Mouse (Mus musculus): ENCODE measurements around the gene 2310030G06Rik. TPM values are rescaled to one million over a fixed set of nuclear protein-coding genes. Genes with fewer than 3 reads are reported as not detected.

The 2310030G06Rik gene
- polyA plus RNA-seq, 1 experiment = 41.1 TPM

- peaks cover 14% of the 10 kb centered on the region for H3K4me1 ChIP-seq (ENCODE audit: control insufficient read depth, insufficient read depth, low read length)
- 52% methylated on average over 7 of the region's 7 CpGs for WGBS
- peak overlapping the region; percentile 92 for H3K27ac ChIP-seq (ENCODE audit: insufficient read depth, low read depth, low read length)
- TF ChIP-seq POLR2A (IDR thresholded peaks at IDR 0.05; ENCODE audit: low read depth, low read length) (no peak), CTCF (conservative IDR thresholded peaks at IDR 0.05; ENCODE audit: insufficient read depth, insufficient read length, low read depth, low read length) (no peak)
- no peaks in the 10 kb centered on the region for H3K27me3 ChIP-seq (replicated peaks; ENCODE audit: control insufficient read depth, insufficient read depth, low read length)
- DNase-seq = no peak
- no peaks in the 10 kb centered on the region for H3K36me3 ChIP-seq (ENCODE audit: control insufficient read depth, insufficient read depth, low read length)
- H3K4me3 ChIP-seq (ENCODE audit: insufficient read depth, low read depth, low read length) = peak overlapping the region; percentile 57
These were observed 7.6 kb upstream of the 2310030G06Rik start for GRCm38 (mm10) chr9:50753947-50754346.

GRCm38 (mm10) chr9:50752784-50753615, 6.7 kb upstream of the 2310030G06Rik start:
- peak overlapping the region; percentile 92 for H3K27ac ChIP-seq (ENCODE audit: insufficient read depth, low read depth, low read length)
- H3K4me1 ChIP-seq (ENCODE audit: control insufficient read depth, insufficient read depth, low read length) = peaks cover 19% of the 10 kb centered on the region
- H3K27me3 ChIP-seq (replicated peaks; ENCODE audit: control insufficient read depth, insufficient read depth, low read length) = no peaks in the 10 kb centered on the region
- peak; percentile 91 for DNase-seq
- 30% methylated on average over 17 of the region's 17 CpGs for WGBS
- TF ChIP-seq CTCF (conservative IDR thresholded peaks at IDR 0.05; ENCODE audit: insufficient read depth, insufficient read length, low read depth, low read length) (no peak), POLR2A (IDR thresholded peaks at IDR 0.05; ENCODE audit: low read depth, low read length) (no peak)
- peak overlapping the region; percentile 57 for H3K4me3 ChIP-seq (ENCODE audit: insufficient read depth, low read depth, low read length)
- no peaks in the 10 kb centered on the region for H3K36me3 ChIP-seq (ENCODE audit: control insufficient read depth, insufficient read depth, low read length)

- no peaks in the 10 kb centered on the region for H3K27me3 ChIP-seq (replicated peaks; ENCODE audit: control insufficient read depth, insufficient read depth, low read length)
- TF ChIP-seq CTCF (conservative IDR thresholded peaks at IDR 0.05; ENCODE audit: insufficient read depth, insufficient read length, low read depth, low read length) (no peak), POLR2A (IDR thresholded peaks at IDR 0.05; ENCODE audit: low read depth, low read length) (no peak)
- WGBS = 38% methylated on average over 14 of the region's 14 CpGs
- peak within 1 kb of the TSS; percentile 57 for H3K4me3 ChIP-seq (ENCODE audit: insufficient read depth, low read depth, low read length)
- peak within 1 kb of the TSS; percentile 92 for H3K27ac ChIP-seq (ENCODE audit: insufficient read depth, low read depth, low read length)
- DNase-seq = peak; percentile 46
- peaks cover 19% of the 10 kb centered on the region for H3K4me1 ChIP-seq (ENCODE audit: control insufficient read depth, insufficient read depth, low read length)
- H3K36me3 ChIP-seq (ENCODE audit: control insufficient read depth, insufficient read depth, low read length) = no peaks in the 10 kb centered on the region
These were observed 5.8 kb upstream of the 2310030G06Rik start, which contains the start of gene Hspb2 for GRCm38 (mm10) chr9:50752054-50752602. Gene Hspb2 (minus strand): TSS chr9:50752354.

- WGBS = 65% methylated on average over 22 of the region's 22 CpGs
- H3K4me3 ChIP-seq (ENCODE audit: insufficient read depth, low read depth, low read length) = peak within 1 kb of the TSS; percentile 39
- DNase-seq = no peak
- H3K36me3 ChIP-seq (ENCODE audit: control insufficient read depth, insufficient read depth, low read length) = no peaks in the 10 kb centered on the region
- peaks cover 19% of the 10 kb centered on the region for H3K4me1 ChIP-seq (ENCODE audit: control insufficient read depth, insufficient read depth, low read length)
- no peaks in the 10 kb centered on the region for H3K27me3 ChIP-seq (replicated peaks; ENCODE audit: control insufficient read depth, insufficient read depth, low read length)
- peak within 1 kb of the TSS; percentile 92 for H3K27ac ChIP-seq (ENCODE audit: insufficient read depth, low read depth, low read length)
- TF ChIP-seq CTCF (conservative IDR thresholded peaks at IDR 0.05; ENCODE audit: insufficient read depth, insufficient read length, low read depth, low read length) = no peak
- no peak for TF ChIP-seq POLR2A (IDR thresholded peaks at IDR 0.05; ENCODE audit: low read depth, low read length)
These were observed 5.0 kb upstream of the 2310030G06Rik start, which contains the start of gene Cryab for GRCm38 (mm10) chr9:50751323-50751722. Gene Cryab (plus strand): TSS chr9:50751325.

GRCm38 (mm10) chr9:50750706-50751105, 4.4 kb upstream of the 2310030G06Rik start:
- Histone ChIP-seq H3K27ac (ENCODE audit: insufficient read depth, low read depth, low read length) (peak overlapping the region; percentile 92), H3K4me1 (ENCODE audit: control insufficient read depth, insufficient read depth, low read length) (peaks cover 19% of the 10 kb centered on the region), H3K4me3 (ENCODE audit: insufficient read depth, low read depth, low read length) (peak overlapping the region; percentile 39; the same call in 1 of the 2 replicates), H3K36me3 (ENCODE audit: control insufficient read depth, insufficient read depth, low read length) (no peaks in the 10 kb centered on the region), H3K27me3 (replicated peaks; ENCODE audit: control insufficient read depth, insufficient read depth, low read length) (no peaks in the 10 kb centered on the region)
- no peak for DNase-seq
- 68% methylated on average over 6 of the region's 6 CpGs for WGBS
- TF ChIP-seq POLR2A (IDR thresholded peaks at IDR 0.05; ENCODE audit: low read depth, low read length) = no peak
- no peak for TF ChIP-seq CTCF (conservative IDR thresholded peaks at IDR 0.05; ENCODE audit: insufficient read depth, insufficient read length, low read depth, low read length)

- no peak for TF ChIP-seq CTCF (conservative IDR thresholded peaks at IDR 0.05; ENCODE audit: insufficient read depth, insufficient read length, low read depth, low read length)
- no peak for TF ChIP-seq POLR2A (IDR thresholded peaks at IDR 0.05; ENCODE audit: low read depth, low read length)
- no peaks in the 10 kb centered on the region for H3K36me3 ChIP-seq (ENCODE audit: control insufficient read depth, insufficient read depth, low read length)
- peak; percentile 55 for DNase-seq
- peak overlapping the region; percentile 90 for H3K27ac ChIP-seq (ENCODE audit: insufficient read depth, low read depth, low read length)
- 13% methylated on average over 7 of the region's 7 CpGs for WGBS
- H3K4me1 ChIP-seq (ENCODE audit: control insufficient read depth, insufficient read depth, low read length) = peaks cover 12% of the 10 kb centered on the region; the same call in 1 of the 2 replicates
- peak overlapping the region; percentile 77 for H3K4me3 ChIP-seq (ENCODE audit: insufficient read depth, low read depth, low read length)
- no peaks in the 10 kb centered on the region for H3K27me3 ChIP-seq (replicated peaks; ENCODE audit: control insufficient read depth, insufficient read depth, low read length)
These were observed 530 bp downstream of the 2310030G06Rik start for GRCm38 (mm10) chr9:50745806-50746205.

GRCm38 (mm10) chr9:50742744-50743143, 3.6 kb downstream of the 2310030G06Rik start:
- Histone ChIP-seq H3K4me1 (ENCODE audit: control insufficient read depth, insufficient read depth, low read length) (peaks cover 2% of the 10 kb centered on the region; the same call in 1 of the 2 replicates), H3K4me3 (ENCODE audit: insufficient read depth, low read depth, low read length) (no peak overlapping the region), H3K27me3 (replicated peaks; ENCODE audit: control insufficient read depth, insufficient read depth, low read length) (no peaks in the 10 kb centered on the region), H3K27ac (ENCODE audit: insufficient read depth, low read depth, low read length) (0 out of 2 replicates have a peak overlapping the region, but pooled peaks have one; percentile 37), H3K36me3 (ENCODE audit: control insufficient read depth, insufficient read depth, low read length) (no peaks in the 10 kb centered on the region; the same call in 1 of the 2 replicates)
- WGBS = 38% methylated on average over 2 of the region's 2 CpGs
- no peak for TF ChIP-seq POLR2A (IDR thresholded peaks at IDR 0.05; ENCODE audit: low read depth, low read length)
- TF ChIP-seq CTCF (conservative IDR thresholded peaks at IDR 0.05; ENCODE audit: insufficient read depth, insufficient read length, low read depth, low read length) = no peak
- peak; percentile 46 for DNase-seq
